Mouse (Mus musculus) stomach, embryonic 14.5 days (tissue): ENCODE data around the gene 3110082I17Rik. TPM values are rescaled to one million over a fixed set of nuclear protein-coding genes. Genes with fewer than 3 reads are reported as not detected.
A peak's percentile ranks its signal among the peaks of the same experiment; 100 is the strongest.

Experiments
- ATAC-seq: fragments of 200-750 bp; cut with Nextera tagmentation; 2 replicates; pipeline ENCODE4 v1.8.0; 2017; ENCODE audit warnings: low read depth, moderate TSS enrichment; ENCODE audit not compliant: insufficient number of reproducible peaks, insufficient read depth, low FRiP score
- H3K27ac ChIP-seq: fragments of 300-500 bp; sonication (generic); 2 replicates; pipeline ENCODE4 v1.5.1; 2014; ENCODE audit warnings: mild to moderate bottlenecking, low read length, moderate library complexity, mixed read lengths
- H3K27me3 ChIP-seq: fragments of 300-500 bp; sonication (generic); 2 replicates; pipeline ENCODE4 v1.6.1; 2014; ENCODE audit warnings: low read length, control low read depth, mixed read lengths; ENCODE audit not compliant: control insufficient read depth, insufficient read depth
- H3K36me3 ChIP-seq: fragments of 300-500 bp; sonication (generic); 2 replicates; pipeline ENCODE4 v1.6.1; 2014; ENCODE audit warnings: mild to moderate bottlenecking, control low read depth, low read length, moderate library complexity, mixed read lengths; ENCODE audit not compliant: control insufficient read depth, insufficient read depth
- H3K4me1 ChIP-seq: fragments of 300-500 bp; sonication (generic); 2 replicates; pipeline ENCODE4 v1.6.1; 2014; ENCODE audit warnings: low read length, control low read depth, mixed read lengths; ENCODE audit not compliant: control insufficient read depth, insufficient read depth
- H3K4me2 ChIP-seq: fragments of 300-500 bp; sonication (generic); replicated peaks from 2 replicates; pipeline ENCODE4 v1.6.1; 2014; ENCODE audit warnings: low read depth, low read length, control low read depth
- H3K4me3 ChIP-seq: fragments of 300-500 bp; sonication (generic); 2 replicates; pipeline ENCODE4 v1.5.1; 2014; ENCODE audit warnings: low read depth, low read length, control low read depth
- H3K9ac ChIP-seq: fragments of 300-500 bp; sonication (generic); replicated peaks from 2 replicates; pipeline ENCODE4 v1.6.1; 2014; ENCODE audit warnings: low read depth, mild to moderate bottlenecking, control low read depth, low read length, moderate library complexity, mixed read lengths
- H3K9me3 ChIP-seq: fragments of 300-500 bp; sonication (generic); 2 replicates; pipeline ENCODE4 v1.6.1; 2016; ENCODE audit warnings: low read depth, low read length, control low read depth; ENCODE audit not compliant: control insufficient read depth
- WGBS: fragments of 180-500 bp; shearing (Covaris S2); extraction: QIAGEN DNeasy Blood & Tissue Kit; methylation state at CpG from one replicate; pipeline ENCODE4 v1.1.7; 2014; 5-methylcytosine and 5-hydroxymethylcytosine counted together
- polyA plus RNA-seq: library from polyadenylated mRNA; unstranded; fragments of >200 nt; fragmentation: Nextera tagmentation; extraction: Ambion mirVana; gene quantifications from 2 replicates; pipeline ENCODE4 v1.2.1, GENCODE M21; 2014

The 3110082I17Rik gene
- polyA plus RNA-seq, 1 experiment from 2014 or later = 37.7 TPM

GRCm38 (mm10) chr5:139353496-139353895 is 106.8 kb downstream of the 3110082I17Rik start:
- Histone ChIP-seq H3K4me1 (peaks cover 17% of the 10 kb centered on the region), H3K36me3 (no peaks in the 10 kb centered on the region), H3K9me3 (no peaks in the 10 kb centered on the region), H3K4me2 (peak overlapping the region; percentile 23), H3K27me3 (no peaks in the 10 kb centered on the region), H3K4me3 (no peak overlapping the region), H3K9ac (no peak overlapping the region), H3K27ac (peak overlapping the region; percentile 55; the same call in 1 of the 2 replicates)
- 50% methylated on average over 10 of the region's 10 CpGs for WGBS
- ATAC-seq = no peak

- no peaks in the 10 kb centered on the region for H3K36me3 ChIP-seq
- peak within 1 kb of the TSS; percentile 55 for H3K27ac ChIP-seq
- H3K9me3 ChIP-seq = no peaks in the 10 kb centered on the region
- H3K27me3 ChIP-seq = no peaks in the 10 kb centered on the region
- ATAC-seq = no peak
- H3K9ac ChIP-seq = no peak within 1 kb of the TSS; the same call in 1 of the 2 replicates
- 48% methylated on average over 6 of the region's 6 CpGs for WGBS
- H3K4me2 ChIP-seq = peak within 1 kb of the TSS; percentile 23
- peaks cover 17% of the 10 kb centered on the region for H3K4me1 ChIP-seq
- no peak within 1 kb of the TSS for H3K4me3 ChIP-seq
Measured at GRCm38 (mm10) chr5:139352317-139352716, 108.0 kb downstream of the 3110082I17Rik start, which contains the start of gene Cyp2w1. TSS of gene Cyp2w1 (plus strand) at chr5:139352617.

- H3K4me1 ChIP-seq = peaks cover 17% of the 10 kb centered on the region
- no peaks in the 10 kb centered on the region for H3K36me3 ChIP-seq
- no peak overlapping the region for H3K4me3 ChIP-seq
- H3K9ac ChIP-seq = no peak overlapping the region
- peak overlapping the region; percentile 50 for H3K27ac ChIP-seq
- no peaks in the 10 kb centered on the region for H3K27me3 ChIP-seq
- ATAC-seq = no peak
- WGBS = 11% methylated on average over 8 of the region's 8 CpGs
- no peak overlapping the region; the same call in 1 of the 2 replicates for H3K4me2 ChIP-seq
- no peaks in the 10 kb centered on the region for H3K9me3 ChIP-seq
Measured at GRCm38 (mm10) chr5:139351628-139352027, 108.7 kb downstream of the 3110082I17Rik start.

- Histone ChIP-seq H3K4me3 (no peak within 1 kb of the TSS), H3K36me3 (no peaks in the 10 kb centered on the region), H3K27ac (peak within 1 kb of the TSS; percentile 50), H3K4me1 (peaks cover 17% of the 10 kb centered on the region), H3K9ac (no peak within 1 kb of the TSS), H3K9me3 (no peaks in the 10 kb centered on the region), H3K27me3 (no peaks in the 10 kb centered on the region), H3K4me2 (no peak within 1 kb of the TSS; the same call in 1 of the 2 replicates)
- WGBS = 52% methylated on average over 5 of the region's 5 CpGs
- no peak for ATAC-seq
Measured at GRCm38 (mm10) chr5:139351134-139351533, 109.2 kb downstream of the 3110082I17Rik start, which contains the start of gene Cox19. TSS of gene Cox19 (minus strand) at chr5:139351418.

- H3K4me3 ChIP-seq = no peak overlapping the region
- no peak for ATAC-seq
- no peaks in the 10 kb centered on the region for H3K9me3 ChIP-seq
- H3K36me3 ChIP-seq = no peaks in the 10 kb centered on the region
- no peak overlapping the region for H3K9ac ChIP-seq
- peak overlapping the region; percentile 44; the same call in 1 of the 2 replicates for H3K27ac ChIP-seq
- 63% methylated on average over 6 of the region's 6 CpGs for WGBS
- H3K4me1 ChIP-seq = peaks cover 22% of the 10 kb centered on the region
- H3K27me3 ChIP-seq = no peaks in the 10 kb centered on the region
- no peak overlapping the region for H3K4me2 ChIP-seq
Measured at GRCm38 (mm10) chr5:139349713-139350112, 110.6 kb downstream of the 3110082I17Rik start.

- no peak overlapping the region for H3K4me2 ChIP-seq
- 47% methylated on average over 1 of the region's 1 CpGs for WGBS
- ATAC-seq = no peak
- H3K27me3 ChIP-seq = no peaks in the 10 kb centered on the region
- H3K9me3 ChIP-seq = no peaks in the 10 kb centered on the region
- H3K4me1 ChIP-seq = peaks cover 23% of the 10 kb centered on the region
- H3K9ac ChIP-seq = no peak overlapping the region
- peak overlapping the region; percentile 2; the same call in 1 of the 2 replicates for H3K27ac ChIP-seq
- peaks cover 6% of the 10 kb centered on the region for H3K36me3 ChIP-seq
- no peak overlapping the region for H3K4me3 ChIP-seq
Measured at GRCm38 (mm10) chr5:139347225-139347624, 113.1 kb downstream of the 3110082I17Rik start.

- Histone ChIP-seq H3K4me3 (peak overlapping the region; percentile 65), H3K36me3 (peaks cover 21% of the 10 kb centered on the region), H3K9ac (no peak overlapping the region), H3K27me3 (no peaks in the 10 kb centered on the region), H3K4me2 (peak overlapping the region; percentile 44), H3K27ac (peak overlapping the region; percentile 57; the same call in 1 of the 2 replicates), H3K4me1 (peaks cover 16% of the 10 kb centered on the region), H3K9me3 (no peaks in the 10 kb centered on the region)
- 11% methylated on average over 5 of the region's 5 CpGs for WGBS
- ATAC-seq = no peak; the same call in 1 of the 2 replicates
Measured at GRCm38 (mm10) chr5:139345364-139345714, 115.0 kb downstream of the 3110082I17Rik start.

- Histone ChIP-seq H3K4me2 (peak overlapping the region; percentile 90), H3K36me3 (peaks cover 26% of the 10 kb centered on the region), H3K9me3 (no peaks in the 10 kb centered on the region), H3K27me3 (no peaks in the 10 kb centered on the region), H3K4me3 (peak overlapping the region; percentile 65), H3K27ac (peak overlapping the region; percentile 57; the same call in 1 of the 2 replicates), H3K9ac (peak overlapping the region; percentile 81), H3K4me1 (peaks cover 16% of the 10 kb centered on the region)
- ATAC-seq = peak; percentile 90
- WGBS = 0% methylated on average over 33 of the region's 33 CpGs
Measured at GRCm38 (mm10) chr5:139344687-139345363, 115.5 kb downstream of the 3110082I17Rik start.
